Mouse (Mus musculus) MEL (cell line): Measurements from ENCODE around the gene Strn.

Source experiments
- CTCF ChIP-seq, 3 experiments: IDR thresholded peaks in 2 of 3; conservative IDR thresholded peaks in 1 of 3; 2 replicates each; pipeline ENCODE4 v1.5.1; 2011 to 2012; ENCODE audit warnings: low read length in 3 of 3, low read depth in 2 of 3, mild to moderate bottlenecking in 2 of 3, improper control_type of control experiment in 1 of 3, inconsistent platforms in 1 of 3, mixed read lengths in 1 of 3, moderate library complexity in 1 of 3; ENCODE audit not compliant: control insufficient read depth in 1 of 3, insufficient read depth in 1 of 3, poor library complexity in 1 of 3, severe bottlenecking in 1 of 3
- UBTF ChIP-seq: IDR thresholded peaks from 2 replicates; pipeline ENCODE4 v1.6.1; 2012; ENCODE audit warnings: low read depth, mild to moderate bottlenecking, inconsistent platforms, low read length, improper control_type of control experiment, moderate library complexity, borderline replicate concordance; ENCODE audit not compliant: insufficient read depth
- ZNF384 ChIP-seq: IDR thresholded peaks from 2 replicates; pipeline ENCODE4 v1.6.1; 2012; ENCODE audit warnings: low read depth, mild to moderate bottlenecking, inconsistent platforms, low read length, improper control_type of control experiment

GRCm38 (mm10) chr17:78769341-78769740 lies 32.3 kb upstream of the Strn start:
- TF ChIP-seq UBTF (no peak), CTCF (IDR thresholded peaks at IDR 0.05 in 2 of 3, conservative IDR thresholded peaks at IDR 0.05 in 1 of 3; ENCODE audit: control insufficient read depth in 1 of 3, insufficient read depth in 1 of 3, low read depth in 2 of 3, low read length in 3 of 3, poor library complexity in 1 of 3, severe bottlenecking in 1 of 3) (no peak), ZNF384 (no peak)
